Mouse (Mus musculus) liver, adult 2 months (tissue): ENCODE results near the gene Sec61a2. TPM values are rescaled to one million over a fixed set of nuclear protein-coding genes. Genes with fewer than 3 reads are reported as not detected.

Experiments
- DNase-seq: peaks from one replicate; pipeline ENCODE4 v3.0.0-alpha.2; 2011; ENCODE audit warnings: low read depth, low spot score; ENCODE audit errors: extremely low read depth
- H3K27ac ChIP-seq: fragments of 200-500 bp; replicated peaks from 2 replicates; pipeline ENCODE4 v1.5.1; 2012; ENCODE audit warnings: low read depth, mild to moderate bottlenecking, control low read depth, inconsistent platforms, low read length; ENCODE audit not compliant: insufficient read depth
- H3K27me3 ChIP-seq: fragments of 200-500 bp; 2 replicates; pipeline ENCODE4 v1.6.1; 2012; ENCODE audit warnings: mild to moderate bottlenecking, moderate library complexity, low read length, inconsistent platforms; ENCODE audit not compliant: control insufficient read depth, insufficient read depth
- H3K36me3 ChIP-seq: fragments of 200-500 bp; 2 replicates; pipeline ENCODE4 v1.6.1; 2012; ENCODE audit warnings: low read length, inconsistent platforms; ENCODE audit not compliant: control insufficient read depth, insufficient read depth
- H3K4me1 ChIP-seq: fragments of 200-500 bp; 2 replicates; pipeline ENCODE4 v1.6.1; 2011; ENCODE audit warnings: low read length; ENCODE audit not compliant: control insufficient read depth, insufficient read depth
- H3K4me3 ChIP-seq: fragments of 200-500 bp; 2 replicates; pipeline ENCODE4 v1.5.1; 2011; ENCODE audit warnings: low read depth, mild to moderate bottlenecking, control low read depth, low read length, moderate library complexity; ENCODE audit not compliant: insufficient read depth
- H3K79me2 ChIP-seq: fragments of 200-500 bp; 2 replicates; pipeline ENCODE4 v1.6.1; 2012; ENCODE audit warnings: inconsistent platforms, mild to moderate bottlenecking, low read length, moderate library complexity; ENCODE audit not compliant: control insufficient read depth, insufficient read depth
- H3K9ac ChIP-seq: fragments of 200-500 bp; 2 replicates; pipeline ENCODE4 v1.6.1; 2012; ENCODE audit warnings: low read depth, mild to moderate bottlenecking, control low read depth, inconsistent platforms, low read length
- CTCF ChIP-seq: fragments of 200-500 bp; IDR thresholded peaks from 2 replicates; pipeline ENCODE4 v1.5.1; 2011; ENCODE audit warnings: low read depth, low read length, control low read depth
- POLR2A ChIP-seq: fragments of 200-500 bp; IDR thresholded peaks from 2 replicates; pipeline ENCODE4 v1.6.1; 2011; ENCODE audit warnings: low read length, control low read depth; ENCODE audit not compliant: insufficient read depth; ENCODE audit errors: extremely low read depth
- WGBS: fragments of 180-500 bp; shearing (Covaris S2); methylation state at CpG from one replicate; pipeline ENCODE4 v1.1.7; 2018; 5-methylcytosine and 5-hydroxymethylcytosine counted together
- polyA plus RNA-seq: library from polyadenylated mRNA; depleted of rRNA; stranded (reverse); fragments of >200 nt; gene quantifications from 2 replicates; pipeline ENCODE4 v1.2.3, GENCODE M21; 2012; rRNA removed
- total RNA-seq: library from RNA; depleted of rRNA; stranded (reverse); fragments of >200 nt; gene quantifications from 2 replicates; pipeline ENCODE4 v1.2.3, GENCODE M21; 2014; rRNA removed

The Sec61a2 gene
- total and polyA plus RNA-seq, 2 experiments, result 8.2 to 14.2 TPM

DNA sequence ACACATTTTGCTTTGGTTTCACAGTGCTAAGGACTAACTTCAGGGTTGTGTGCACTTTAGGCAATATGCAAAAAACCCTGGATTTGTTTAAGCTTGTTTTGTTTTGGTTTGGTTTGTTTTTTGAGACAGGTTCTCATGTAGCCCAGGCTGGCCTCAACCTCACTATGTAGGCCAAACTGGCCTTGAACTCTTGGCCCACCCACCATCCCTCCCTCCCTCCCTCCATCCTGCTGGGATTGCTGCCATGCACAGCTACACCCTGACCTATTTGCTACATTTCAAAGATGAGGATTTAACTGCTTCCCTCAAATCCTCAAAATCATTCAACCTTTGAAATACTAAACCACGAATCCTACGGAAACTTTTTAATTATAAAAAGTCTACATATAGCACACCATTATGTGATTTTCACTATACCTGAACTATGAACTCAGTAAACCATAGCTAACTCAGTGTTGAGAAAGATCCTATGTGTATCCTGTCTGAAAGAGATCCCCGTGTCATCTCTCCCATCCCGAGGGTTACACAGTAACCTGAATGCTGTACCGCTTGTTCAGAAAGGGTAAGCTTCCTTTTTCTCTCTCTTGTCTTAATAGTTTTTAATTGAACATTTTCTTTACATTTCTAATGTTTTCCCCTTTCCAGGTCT, 69.8 kb downstream of the Sec61a2 start:
- Histone ChIP-seq H3K4me1 (peaks cover 31% of the 10 kb centered on the region), H3K9ac (no peak overlapping the region), H3K4me3 (no peak overlapping the region), H3K79me2 (no peaks in the 10 kb centered on the region), H3K27me3 (no peaks in the 10 kb centered on the region), H3K36me3 (peaks cover 2% of the 10 kb centered on the region; the same call in 1 of the 2 replicates), H3K27ac (no peak overlapping the region; the same call in 1 of the 2 replicates)
- WGBS, result 30% methylated on average over 5 of the region's 5 CpGs
- TF ChIP-seq POLR2A (no peak), CTCF (no peak)
- DNase-seq, result peak; percentile 57

DNA sequence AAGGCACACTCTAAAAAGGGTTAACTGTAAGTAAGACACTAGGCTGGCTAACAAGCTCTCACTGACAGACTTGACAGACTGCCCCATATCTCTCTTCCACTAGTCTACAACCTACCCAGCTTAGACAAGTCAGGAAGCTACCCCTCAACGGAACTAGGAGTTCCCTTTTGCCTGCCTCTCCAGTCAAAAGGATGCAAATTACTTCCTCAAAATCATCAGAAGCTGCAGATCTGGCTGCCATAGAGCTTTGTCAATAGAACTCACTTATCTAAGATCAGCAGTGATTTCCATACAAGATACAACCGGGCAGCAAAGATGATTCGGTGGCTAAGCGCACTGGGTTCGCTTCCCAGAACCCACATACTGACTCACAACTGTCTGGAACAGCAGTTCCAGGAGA, 70.5 kb downstream of the Sec61a2 start:
- Histone ChIP-seq H3K79me2 (no peaks in the 10 kb centered on the region), H3K9ac (no peak overlapping the region), H3K36me3 (peaks cover 5% of the 10 kb centered on the region; the same call in 1 of the 2 replicates), H3K4me3 (no peak overlapping the region), H3K4me1 (peaks cover 31% of the 10 kb centered on the region), H3K27me3 (no peaks in the 10 kb centered on the region), H3K27ac (0 out of 2 replicates have a peak overlapping the region, but pooled peaks have one; percentile 38)
- TF ChIP-seq CTCF (no peak), POLR2A (no peak)
- WGBS, result 23% methylated on average over 5 of the region's 5 CpGs
- peak; percentile 31 for DNase-seq

DNA sequence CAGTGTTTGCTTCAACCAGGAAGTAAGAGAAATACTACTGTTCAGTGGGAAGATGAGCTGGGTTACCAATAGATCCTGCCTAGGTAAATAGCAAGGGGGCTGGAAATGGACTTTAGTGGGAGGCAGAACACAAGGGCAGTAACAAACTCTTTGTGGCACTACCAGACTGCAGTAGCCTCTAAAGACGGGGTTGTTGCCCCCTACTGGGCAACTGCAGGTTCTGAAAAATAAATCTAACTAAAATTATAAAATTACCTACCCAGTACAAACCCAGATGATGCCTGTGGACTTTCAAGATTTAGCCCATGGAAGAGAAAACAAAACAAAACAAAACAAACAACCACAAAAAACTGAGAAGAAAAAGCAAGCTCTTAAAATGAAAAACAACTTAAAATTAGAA, 71.0 kb downstream of the Sec61a2 start:
- peaks cover 7% of the 10 kb centered on the region; the same call in 1 of the 2 replicates for H3K36me3 ChIP-seq

DNA sequence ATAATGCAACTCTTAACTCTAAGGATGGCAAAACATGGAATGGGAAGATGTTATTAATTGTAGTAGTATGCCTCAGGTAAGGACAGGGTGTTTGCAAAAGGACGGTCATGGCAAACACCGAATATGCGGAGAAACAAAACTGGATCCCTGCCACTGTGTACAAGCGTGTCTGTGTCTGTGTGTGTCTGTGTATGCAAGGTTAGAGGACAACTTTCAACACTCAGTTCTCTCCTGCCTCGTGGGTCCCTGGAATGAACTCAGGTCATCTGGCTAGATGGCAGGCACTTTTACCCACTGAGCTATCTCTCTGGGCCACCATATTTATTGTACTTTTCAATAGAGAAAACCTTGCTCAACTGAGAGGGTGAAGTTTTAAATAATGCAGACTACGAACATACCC, 72.8 kb downstream of the Sec61a2 start:
- WGBS, result 31% methylated on average over 6 of the region's 6 CpGs
- H3K36me3 ChIP-seq, result peaks cover 13% of the 10 kb centered on the region

More for the DNA sequence above, 71.0 kb downstream of the Sec61a2 start:
- no peak overlapping the region for H3K9ac ChIP-seq
- DNase-seq, result no peak
- peaks cover 31% of the 10 kb centered on the region for H3K4me1 ChIP-seq
- TF ChIP-seq CTCF, result no peak
- no peak overlapping the region for H3K27ac ChIP-seq
- no peak overlapping the region for H3K4me3 ChIP-seq
- H3K79me2 ChIP-seq, result no peaks in the 10 kb centered on the region
- no peaks in the 10 kb centered on the region for H3K27me3 ChIP-seq
- 24% methylated on average over 1 of the region's 1 CpGs for WGBS

DNA sequence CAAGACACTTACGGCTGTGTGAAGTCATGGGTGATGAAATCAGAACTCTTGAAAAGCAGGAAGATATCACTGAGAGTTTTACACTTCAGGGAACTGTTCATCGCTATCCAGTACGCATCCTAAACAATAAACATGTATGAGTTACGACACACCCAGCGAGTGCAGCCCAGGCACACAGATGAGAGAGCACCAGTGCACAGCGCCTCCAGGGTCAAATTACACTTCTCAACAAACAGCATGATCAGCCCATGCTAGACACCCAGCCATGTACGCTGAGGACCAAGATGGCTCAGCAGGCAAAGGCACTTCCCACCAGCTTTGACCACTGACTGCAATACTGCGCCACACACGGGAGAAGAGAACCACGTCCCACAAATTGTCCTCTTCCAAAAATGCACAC, 74.0 kb downstream of the Sec61a2 start:
- Histone ChIP-seq H3K4me1 (peaks cover 23% of the 10 kb centered on the region), H3K9ac (no peak overlapping the region), H3K27ac (no peak overlapping the region), H3K36me3 (peaks cover 17% of the 10 kb centered on the region), H3K27me3 (no peaks in the 10 kb centered on the region), H3K4me3 (no peak overlapping the region), H3K79me2 (peaks cover 3% of the 10 kb centered on the region; the same call in 1 of the 2 replicates)
- peak; percentile 25 for DNase-seq
- TF ChIP-seq POLR2A, result no peak
- no peak for TF ChIP-seq CTCF
- WGBS, result 76% methylated on average over 10 of the region's 10 CpGs

More for the DNA sequence above, 72.8 kb downstream of the Sec61a2 start:
- H3K79me2 ChIP-seq, result peaks cover 3% of the 10 kb centered on the region; the same call in 1 of the 2 replicates
- no peak for TF ChIP-seq POLR2A
- no peak for TF ChIP-seq CTCF
- no peak overlapping the region for H3K4me3 ChIP-seq
- no peak overlapping the region for H3K9ac ChIP-seq
- H3K27ac ChIP-seq, result no peak overlapping the region
- no peaks in the 10 kb centered on the region for H3K27me3 ChIP-seq
- peaks cover 31% of the 10 kb centered on the region for H3K4me1 ChIP-seq
- DNase-seq, result peak; percentile 95

Other genes with a start within 250 kb of the Sec61a2 start
- gene Camk1d, start 180.9 kb downstream of the Sec61a2 start, total RNA-seq, result 46.3 and 47.7 TPM in 2 replicates
- 17.0 and 21.2 TPM in 2 replicates for gene Camk1d, start 180.9 kb downstream of the Sec61a2 start, polyA plus RNA-seq
- 13.9 and 15.8 TPM in 2 replicates for gene Nudt5, start 50.4 kb downstream of the Sec61a2 start, total RNA-seq
- 4.2 and 5.2 TPM in 2 replicates for gene Nudt5, start 50.4 kb downstream of the Sec61a2 start, polyA plus RNA-seq
- gene Cdc123, start 50.3 kb downstream of the Sec61a2 start, total RNA-seq, result 92.7 and 117 TPM in 2 replicates
- 29.5 and 33.9 TPM in 2 replicates for gene Cdc123, start 50.3 kb downstream of the Sec61a2 start, polyA plus RNA-seq
- gene Gm13199, start 32.5 kb downstream of the Sec61a2 start, total RNA-seq, result 0.34 and 0.65 TPM in 2 replicates
- 0.27 and 0.57 TPM in 2 replicates for gene Gm13199, start 32.5 kb downstream of the Sec61a2 start, polyA plus RNA-seq
- gene Dhtkd1, start 47.4 kb upstream of the Sec61a2 start, total RNA-seq, result 81.6 and 84.2 TPM in 2 replicates
- gene Dhtkd1, start 47.4 kb upstream of the Sec61a2 start, polyA plus RNA-seq, result 31.3 and 44.1 TPM in 2 replicates
- gene Upf2, start 56.0 kb upstream of the Sec61a2 start, total RNA-seq, result 7.7 and 10.1 TPM in 2 replicates
- 1.5 and 1.6 TPM in 2 replicates for gene Upf2, start 56.0 kb upstream of the Sec61a2 start, polyA plus RNA-seq
- gene Proser2, start 234.8 kb upstream of the Sec61a2 start, total RNA-seq, result 8.9 and 10.1 TPM in 2 replicates
- gene Proser2, start 234.8 kb upstream of the Sec61a2 start, polyA plus RNA-seq, result 20.0 and 30.6 TPM in 2 replicates